Mouse (Mus musculus): ENCODE measurements at regions not wholly inside any gene's neighbourhood (a gene's known extent, or its start where the extent isn't known, plus 50 kb on each side); places are given as distances from the start of the nearest gene placed in this dataset.
"Not testable (repeated sequence)": the region's sequence is repeated elsewhere in the genome, so short reads cannot be mapped to it uniquely, and the experiment has no call there.

GRCm38 (mm10) chr7:39727935-39728557, 210.5 kb downstream of the Zfp619 start:
- no peak for DNase-seq (ENCODE audit: low read depth)

GRCm38 (mm10) chr7:39728930-39729329, 211.4 kb downstream of the Zfp619 start:
- DNase-seq (ENCODE audit: low read depth) = no peak

DNA sequence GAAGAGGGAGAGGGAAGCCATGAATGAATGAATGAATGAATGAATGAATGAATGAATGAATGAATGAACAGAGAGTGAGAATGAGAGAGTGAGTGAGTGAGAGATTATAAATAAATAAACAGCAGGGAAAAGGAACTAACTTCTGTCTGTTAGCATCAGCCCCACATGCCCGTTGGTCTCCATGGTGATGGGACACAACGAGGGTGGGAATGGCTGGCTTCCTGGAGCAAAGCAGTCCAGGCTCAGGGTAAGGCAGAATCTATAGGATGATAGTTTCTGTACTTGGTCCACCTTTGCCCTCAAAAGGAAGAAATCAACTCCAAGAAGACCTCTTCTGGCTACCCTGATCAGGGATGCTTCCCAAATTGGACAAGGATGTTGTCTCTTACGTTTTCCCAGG, 212.2 kb downstream of the Zfp619 start:
- no peak for DNase-seq (ENCODE audit: low read depth)

DNA sequence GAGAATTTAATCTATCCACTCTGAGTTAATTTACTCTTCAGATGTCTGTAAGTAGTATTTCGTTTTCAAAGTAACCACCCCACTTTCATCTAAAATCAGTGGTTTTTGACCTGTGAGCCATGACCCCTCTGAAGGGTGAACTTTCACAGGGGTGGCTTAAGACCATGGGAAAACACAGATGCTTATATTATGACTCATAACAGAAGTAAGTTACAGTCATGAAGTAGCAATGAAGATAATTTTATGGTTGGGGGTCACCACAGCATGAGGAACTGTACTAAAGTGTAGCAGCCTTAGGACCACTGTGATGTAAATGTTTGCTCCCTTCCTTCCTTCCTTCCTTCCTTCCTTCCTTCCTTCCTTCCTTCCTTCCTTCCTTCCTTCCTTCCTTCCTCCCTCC, 215.2 kb downstream of the Zfp619 start:
- no peak for DNase-seq (ENCODE audit: low read depth)

GRCm38 (mm10) chr7:39748395-39748794, 230.8 kb downstream of the Zfp619 start:
- DNase-seq (ENCODE audit: low read depth) = not testable (repeated sequence)

GRCm38 (mm10) chr7:39750448-39750847, 232.9 kb downstream of the Zfp619 start:
- DNase-seq (ENCODE audit: low read depth) = no peak

DNA sequence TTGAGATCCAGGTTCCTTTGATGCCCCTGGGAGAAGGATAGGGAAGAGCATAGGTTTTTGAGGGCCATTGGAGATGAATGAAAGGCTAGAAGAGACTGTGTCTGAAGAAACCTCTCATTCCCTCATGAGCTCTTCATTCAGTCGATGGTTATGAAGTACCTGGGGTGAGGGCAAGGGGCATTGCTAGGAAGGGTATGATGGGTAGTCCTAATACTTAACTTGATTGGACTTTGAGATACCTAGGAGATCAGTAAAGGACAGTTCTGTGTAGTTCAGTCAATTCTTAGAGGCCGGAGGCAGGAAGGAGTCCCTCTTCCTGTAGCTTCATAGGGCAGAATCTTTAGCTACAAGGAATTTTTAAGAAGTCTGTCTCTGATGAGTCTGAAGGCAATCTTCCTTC, 246.8 kb downstream of the Zfp619 start:
- DNase-seq (ENCODE audit: low read depth) = no peak

GRCm38 (mm10) chr7:39765094-39765493, 247.5 kb downstream of the Zfp619 start:
- DNase-seq (ENCODE audit: low read depth) = no peak

DNA sequence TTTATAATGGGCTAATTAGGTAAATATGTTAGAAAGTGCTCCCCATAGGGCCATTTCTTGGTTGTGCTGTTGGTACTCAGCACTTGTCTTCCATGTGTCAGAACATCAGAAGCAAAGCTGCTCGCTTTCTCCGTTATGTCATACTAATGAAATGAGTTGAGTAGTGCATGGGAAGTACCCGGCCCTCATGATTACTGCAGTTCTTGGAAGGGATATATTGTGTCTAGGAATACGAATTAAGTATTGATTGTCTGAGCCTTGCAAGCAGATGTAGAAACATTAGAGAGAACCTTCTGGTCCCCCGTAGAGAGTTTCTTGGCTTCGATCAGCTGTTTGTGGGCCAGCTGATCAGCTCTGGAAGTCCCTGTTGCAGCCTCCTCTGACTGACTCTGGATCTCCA, 255.7 kb downstream of the Zfp619 start:
- DNase-seq (ENCODE audit: low read depth) = no peak

DNA sequence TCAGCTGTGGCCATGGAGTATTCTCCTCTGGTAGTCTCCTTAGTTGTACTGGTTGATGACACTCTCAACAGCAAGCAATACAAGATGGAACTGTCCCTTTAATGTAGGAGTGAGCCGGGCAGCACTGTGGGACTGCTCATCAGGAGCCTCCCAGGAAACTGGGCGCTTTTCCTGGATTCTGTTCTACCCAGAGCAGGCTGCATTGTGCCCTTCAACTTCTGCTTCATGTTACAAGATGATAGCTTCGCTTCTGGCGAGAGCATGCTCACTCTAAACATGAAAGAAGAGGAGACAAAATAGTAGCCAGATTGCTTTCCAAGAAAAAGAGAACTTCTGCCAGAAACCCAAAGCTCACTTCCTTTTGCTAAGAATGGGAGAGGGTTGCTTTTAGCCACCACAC, 271.8 kb downstream of the Zfp619 start:
- no peak for DNase-seq (ENCODE audit: low read depth)

DNA sequence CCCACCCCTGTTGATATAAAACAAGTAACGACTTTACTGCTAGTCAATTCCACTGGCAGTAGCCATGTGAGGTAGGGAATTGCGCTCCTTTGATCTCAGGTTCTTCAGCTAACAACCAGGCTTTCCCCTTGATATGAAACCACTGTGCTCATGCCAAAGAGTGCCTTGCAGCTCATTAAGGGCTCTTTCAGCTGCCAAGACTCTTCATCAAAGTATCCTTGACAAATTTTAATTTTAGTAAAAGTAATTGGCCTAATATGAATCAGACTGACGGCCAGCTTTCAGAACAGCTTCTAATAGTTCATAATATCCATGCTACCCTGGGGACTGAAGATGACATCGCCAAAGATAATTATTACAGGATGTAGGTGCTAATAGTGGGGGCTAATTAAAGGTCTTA, 272.3 kb downstream of the Zfp619 start:
- DNase-seq (ENCODE audit: low read depth) = no peak

DNA sequence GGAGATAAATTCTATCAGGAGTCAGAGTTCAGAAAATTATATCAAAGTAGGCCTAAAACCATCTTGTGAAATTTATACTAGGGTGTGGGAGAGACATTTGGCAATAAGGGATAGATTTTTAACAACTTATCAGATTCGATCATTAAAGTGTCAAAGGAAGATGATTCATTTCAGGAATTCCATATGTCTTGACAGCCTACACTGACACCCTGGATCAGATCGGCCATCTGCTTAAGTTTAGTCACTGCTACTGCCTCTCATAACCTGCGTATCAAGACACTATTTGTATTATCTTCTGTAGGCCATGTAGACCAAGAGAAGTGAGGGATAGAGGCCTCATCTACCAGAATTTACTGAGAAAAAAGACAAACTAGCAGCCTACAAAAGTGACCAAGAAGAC, 277.2 kb downstream of the Zfp619 start:
- no peak for DNase-seq (ENCODE audit: low read depth)

DNA sequence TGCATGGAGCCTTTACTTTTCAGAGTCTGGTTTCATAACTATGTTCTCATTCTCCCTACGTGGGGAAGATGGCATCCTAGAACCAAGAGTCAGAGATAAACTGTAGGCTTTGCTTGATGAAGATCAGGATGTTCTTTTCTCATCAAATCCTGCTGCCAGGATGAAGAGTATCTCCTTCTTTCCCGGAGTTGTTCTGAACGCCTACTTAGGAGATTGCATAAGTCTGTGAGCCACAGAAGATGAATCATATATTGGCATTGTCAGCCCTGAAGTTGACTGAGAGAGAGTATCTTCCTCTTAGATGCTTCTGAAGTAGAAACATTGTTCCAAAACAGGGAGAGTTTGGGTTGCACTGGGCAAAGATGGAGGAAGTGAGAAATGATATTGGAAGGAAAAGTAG, 286.7 kb downstream of the Zfp619 start:
- DNase-seq (ENCODE audit: low read depth) = no peak

DNA sequence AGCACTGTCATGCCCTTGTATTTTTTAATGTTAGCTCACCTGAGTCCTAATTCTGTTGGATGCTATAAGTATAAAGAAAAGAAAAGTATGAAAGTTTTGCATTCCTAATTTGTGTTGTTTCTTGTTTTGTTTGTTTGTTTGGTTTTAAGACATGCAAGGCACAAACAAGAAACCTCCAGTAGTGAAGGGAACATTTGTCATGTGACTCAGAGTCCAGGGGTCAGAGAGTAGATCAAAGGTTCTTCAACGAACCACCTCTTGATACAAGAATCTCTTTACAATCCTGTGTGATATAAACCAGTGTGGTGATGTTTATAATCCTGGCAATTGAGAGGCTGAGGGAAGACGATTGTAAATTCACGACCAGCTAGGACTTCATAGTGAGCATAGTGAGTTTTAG, 300.5 kb downstream of the Zfp619 start:
- DNase-seq (ENCODE audit: low read depth) = no peak

DNA sequence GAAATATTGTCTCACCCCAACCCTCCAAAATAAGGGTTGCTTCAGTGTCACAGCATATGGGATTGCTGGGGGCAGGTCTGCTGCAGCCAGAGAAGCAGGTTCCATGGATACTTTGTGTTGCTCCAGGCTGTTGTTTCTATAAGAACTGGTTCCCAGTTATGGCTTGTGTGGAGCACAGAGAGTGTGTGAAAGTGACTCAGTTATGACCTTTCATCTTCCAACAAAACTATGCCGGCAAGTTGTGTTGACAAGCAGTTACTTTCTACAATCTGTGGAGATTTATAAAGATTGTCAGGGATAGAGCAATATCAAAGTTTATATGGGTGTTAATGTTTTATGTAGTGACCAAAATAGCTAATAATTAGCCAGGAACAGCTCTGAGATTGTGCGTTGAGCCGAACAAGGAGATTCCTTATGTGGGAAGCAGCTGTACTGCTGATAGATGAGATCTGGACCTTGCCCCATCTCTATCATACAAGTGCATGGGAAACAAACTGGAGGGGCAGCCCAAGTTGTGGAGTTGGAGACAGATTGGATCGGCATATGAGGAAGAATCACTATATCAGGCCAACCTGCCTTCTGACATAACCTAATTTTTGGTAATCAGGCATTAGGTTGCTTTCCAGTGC, 305.1 kb downstream of the Zfp619 start:
- no peak for DNase-seq (ENCODE audit: low read depth)

GRCm38 (mm10) chr7:39828378-39828777, 310.8 kb downstream of the Zfp619 start:
- DNase-seq (ENCODE audit: low read depth) = no peak

DNA sequence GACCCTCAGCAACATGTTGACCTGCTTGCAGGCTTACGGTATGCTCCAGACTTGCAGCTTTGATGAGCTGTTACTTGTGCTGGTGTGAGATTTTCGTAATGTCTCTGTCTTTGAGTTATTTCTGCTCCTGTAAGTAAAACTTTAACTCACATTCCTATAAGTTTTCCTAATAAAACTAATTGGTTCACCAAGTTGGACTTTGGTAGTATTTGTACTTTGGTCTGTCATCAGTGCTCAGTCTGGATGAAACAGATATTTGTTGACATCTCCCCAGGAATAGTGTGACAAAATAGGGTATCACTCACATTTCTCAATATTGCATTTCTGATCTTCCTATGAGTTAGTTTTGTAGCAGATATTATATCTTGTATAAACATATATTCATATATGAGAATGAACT, 313.3 kb downstream of the Zfp619 start:
- no peak for DNase-seq (ENCODE audit: low read depth)

DNA sequence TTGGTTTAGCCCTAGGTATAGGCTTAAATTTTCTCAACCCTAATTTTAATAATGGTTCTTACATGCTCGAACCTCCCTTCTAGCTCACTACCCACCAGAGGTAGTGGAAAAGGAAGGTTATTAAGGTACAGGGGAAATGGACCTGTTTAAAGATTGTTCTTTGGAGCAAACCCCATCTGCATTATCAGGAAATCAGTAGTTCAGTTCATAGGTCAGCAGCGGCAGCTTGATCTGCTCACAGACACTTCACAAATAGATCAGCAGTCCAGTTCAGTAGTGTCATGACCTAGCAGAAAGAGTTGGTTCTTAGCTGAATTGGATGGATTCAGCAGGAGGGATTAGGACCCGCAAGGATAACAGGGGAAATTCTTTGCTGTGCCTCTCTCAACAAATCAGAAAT, 324.4 kb downstream of the Zfp619 start:
- no peak for DNase-seq (ENCODE audit: low read depth)

GRCm38 (mm10) chr7:39847914-39848782, 330.6 kb downstream of the Zfp619 start:
- DNase-seq (ENCODE audit: low read depth) = peak; percentile 3

DNA sequence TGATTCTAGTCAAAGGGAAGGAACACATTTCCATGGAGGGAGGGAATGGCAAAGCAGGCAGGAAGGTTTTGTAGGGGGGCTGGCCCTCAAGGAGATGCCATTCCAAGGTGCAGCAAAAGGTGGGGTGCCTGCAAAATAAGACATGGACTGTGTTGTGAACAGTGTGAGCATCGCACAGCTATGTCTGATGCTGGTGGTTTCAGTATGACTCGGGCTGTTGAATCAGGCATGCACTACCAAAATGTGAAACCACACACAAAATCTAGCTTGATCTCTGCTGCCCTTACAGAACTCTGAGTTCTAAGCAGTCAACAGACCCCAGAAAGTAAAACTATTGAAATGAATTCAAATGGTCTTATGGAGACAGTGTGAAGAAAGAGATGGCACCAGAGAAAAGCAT, 339.7 kb downstream of the Zfp619 start:
- no peak for DNase-seq (ENCODE audit: low read depth)

GRCm38 (mm10) chr7:39862835-39863234, 345.3 kb downstream of the Zfp619 start:
- no peak for DNase-seq (ENCODE audit: low read depth)

DNA sequence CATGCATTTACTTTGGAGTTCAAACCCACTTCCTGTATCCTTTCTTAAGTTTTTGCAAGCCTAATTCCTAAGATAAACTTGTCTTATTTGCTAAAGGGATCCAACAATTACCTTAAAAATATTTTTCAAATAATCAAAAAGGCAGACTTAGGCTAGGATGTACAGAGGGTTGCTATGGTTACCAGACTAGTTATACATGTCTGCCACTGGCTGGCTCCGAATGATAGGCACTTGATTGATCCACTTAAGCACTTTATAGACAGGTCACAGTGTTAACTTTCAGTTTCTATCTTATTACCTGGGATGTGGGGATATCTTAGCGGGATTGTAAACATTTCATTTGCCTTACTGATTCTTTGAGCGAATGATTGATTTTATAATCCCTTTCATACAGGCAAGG, 346.6 kb downstream of the Zfp619 start:
- no peak for DNase-seq (ENCODE audit: low read depth)

GRCm38 (mm10) chr7:39864781-39865180, 347.2 kb downstream of the Zfp619 start:
- DNase-seq (ENCODE audit: low read depth) = no peak
